Mouse (Mus musculus) embryo, embryonic 11.5 days (tissue): ENCODE data around the gene 3110082I17Rik.

Source experiments
- DNase-seq: peaks from one replicate; pipeline ENCODE4 v3.0.0-alpha.2; 2012; ENCODE audit warnings: low read depth, low spot score

3110082I17Rik gene

DNA sequence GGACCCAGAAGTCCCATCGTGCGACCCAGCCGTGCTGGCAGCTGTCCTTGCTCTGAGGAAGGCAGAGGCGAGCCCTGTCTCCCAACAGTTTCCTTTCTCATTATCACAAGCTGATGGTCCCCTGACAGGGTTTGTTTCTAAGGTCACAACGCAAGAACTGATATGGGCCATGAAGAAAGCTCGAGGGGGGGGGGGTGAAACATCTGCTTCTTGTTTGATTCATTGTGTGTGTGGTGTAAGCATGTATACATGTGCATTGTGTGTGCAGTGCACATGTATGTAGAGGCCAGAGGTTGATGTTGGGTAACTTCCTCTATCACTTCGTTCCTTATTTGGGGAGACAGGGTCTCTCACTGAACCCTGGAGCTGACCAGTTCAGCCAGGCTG, 132.7 kb downstream of the 3110082I17Rik start:
- DNase-seq = no peak

DNA sequence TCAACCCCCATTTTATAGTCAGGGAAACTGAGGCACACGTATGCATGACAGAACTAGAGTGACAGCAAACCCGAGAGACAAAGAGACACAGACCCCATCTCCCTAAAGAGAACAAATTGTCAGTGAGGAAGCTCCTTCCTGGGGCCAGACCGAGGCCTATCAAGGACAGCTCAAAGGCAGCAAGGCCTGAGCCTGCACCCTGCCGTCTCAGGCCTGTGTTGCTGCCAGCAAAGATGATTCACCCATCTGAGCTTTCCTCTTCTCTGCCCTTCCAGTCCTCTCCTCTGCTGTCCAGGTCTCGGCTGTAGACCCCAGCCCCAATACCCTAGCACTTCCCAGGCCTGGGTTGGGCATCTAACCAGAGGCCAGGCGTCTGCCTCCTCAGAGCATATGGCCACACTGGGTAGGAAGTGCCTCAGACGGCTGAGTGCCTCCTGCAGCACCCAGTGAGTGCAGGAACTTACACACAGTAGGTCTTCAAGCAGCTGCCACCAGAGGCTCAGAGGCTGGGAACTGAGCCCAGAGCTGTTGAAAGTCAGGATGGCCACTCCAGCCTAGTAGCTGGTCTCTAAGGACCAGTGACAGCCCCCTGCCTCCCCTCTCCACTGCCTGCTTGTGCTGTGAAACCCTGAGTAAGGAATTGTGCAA, 133.2 kb downstream of the 3110082I17Rik start:
- no peak for DNase-seq

DNA sequence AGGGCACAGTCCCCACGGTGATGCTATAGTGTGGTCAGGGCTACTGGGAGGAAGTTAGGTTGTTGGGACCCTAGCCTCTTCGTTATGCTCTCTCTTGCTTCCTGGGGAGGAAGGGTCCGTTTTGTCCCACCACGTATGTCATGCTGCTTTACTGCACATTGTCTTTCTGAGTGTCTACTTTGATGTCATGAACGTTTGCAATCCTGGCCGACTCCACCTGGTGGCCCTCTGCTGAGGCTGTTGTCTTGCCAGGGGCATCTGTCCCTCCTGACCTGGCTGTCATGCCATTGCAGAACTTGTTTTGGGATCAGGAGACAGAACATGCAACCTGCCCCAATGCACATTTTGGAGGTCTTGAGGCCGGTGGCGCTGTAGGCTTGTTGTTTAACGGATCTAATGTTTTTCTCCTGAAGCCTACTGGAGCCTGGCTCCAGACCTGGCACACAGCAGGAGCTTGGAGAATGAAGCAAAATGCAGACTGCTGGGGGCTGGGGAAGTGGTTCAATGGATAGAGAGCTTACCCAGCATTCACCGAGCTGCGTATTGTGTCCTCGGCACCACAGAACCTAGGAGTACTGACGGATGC, 134.1 kb downstream of the 3110082I17Rik start:
- DNase-seq = no peak

DNA sequence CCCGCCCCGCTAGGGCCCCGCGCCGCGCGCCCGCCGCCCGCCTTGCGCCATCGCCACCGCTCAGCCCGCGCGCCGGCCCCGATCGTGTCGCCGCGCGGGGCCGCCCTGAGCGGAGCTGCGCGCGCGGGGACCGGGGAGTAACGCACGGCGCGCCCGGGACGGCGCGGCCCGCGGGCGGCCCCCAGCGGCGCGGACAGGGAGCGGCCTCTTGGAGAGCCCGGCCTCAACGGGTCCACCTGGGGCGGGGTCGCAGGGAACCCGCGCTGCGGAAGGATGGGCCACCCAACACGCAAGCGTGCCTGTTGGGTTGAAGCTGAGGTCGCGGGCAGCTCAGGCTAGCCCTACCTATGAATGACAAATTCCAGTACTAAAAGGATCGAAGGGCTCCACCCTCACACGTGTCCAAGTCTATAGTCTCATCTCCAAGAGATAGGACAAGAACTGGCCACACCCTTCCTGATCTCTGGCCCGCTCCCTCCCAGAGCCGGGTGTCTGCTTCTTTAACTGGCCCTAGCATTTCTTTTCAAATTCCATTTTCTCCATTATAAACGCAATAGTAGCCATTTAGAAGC, 134.8 kb downstream of the 3110082I17Rik start, which contains the start of gene Adap1:
TSS of gene Adap1 (minus strand) at position 228 of the 572 bp plus-strand sequence.
- DNase-seq = no peak

DNA sequence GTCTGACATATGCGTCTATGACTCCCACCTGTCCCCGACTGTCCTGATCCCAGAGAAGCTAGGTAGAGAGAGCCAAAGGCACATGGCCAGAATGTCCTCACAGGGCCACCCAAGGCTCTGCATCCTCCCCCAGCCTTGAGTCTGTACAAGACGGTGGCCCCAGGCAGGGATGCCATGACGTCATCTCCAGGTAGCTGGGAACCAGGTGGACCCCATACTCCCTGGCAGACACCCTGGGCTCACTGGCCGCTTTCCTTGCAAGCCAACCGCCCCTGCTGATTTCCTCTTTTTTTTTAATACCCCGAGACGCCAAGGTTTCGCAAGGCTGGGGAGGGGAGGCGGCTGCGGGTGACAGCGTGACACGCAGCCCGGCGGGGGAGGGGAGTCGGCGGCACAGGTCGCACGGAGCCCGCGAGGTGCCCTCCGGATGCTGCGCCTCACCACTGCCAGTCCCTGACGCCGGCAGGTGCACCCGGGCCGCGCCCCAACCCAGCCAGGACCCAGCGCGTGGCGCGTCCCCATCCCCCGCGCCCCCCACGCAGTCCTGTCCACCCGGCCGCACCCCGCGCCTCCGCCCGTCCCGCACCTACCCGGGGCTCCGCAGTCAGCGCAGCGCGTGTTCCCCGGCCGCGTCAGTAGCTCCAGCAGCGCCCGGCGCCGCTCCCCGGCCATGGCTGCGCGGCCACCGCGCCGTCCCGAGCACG, 135.5 kb downstream of the 3110082I17Rik start:
- DNase-seq = no peak

DNA sequence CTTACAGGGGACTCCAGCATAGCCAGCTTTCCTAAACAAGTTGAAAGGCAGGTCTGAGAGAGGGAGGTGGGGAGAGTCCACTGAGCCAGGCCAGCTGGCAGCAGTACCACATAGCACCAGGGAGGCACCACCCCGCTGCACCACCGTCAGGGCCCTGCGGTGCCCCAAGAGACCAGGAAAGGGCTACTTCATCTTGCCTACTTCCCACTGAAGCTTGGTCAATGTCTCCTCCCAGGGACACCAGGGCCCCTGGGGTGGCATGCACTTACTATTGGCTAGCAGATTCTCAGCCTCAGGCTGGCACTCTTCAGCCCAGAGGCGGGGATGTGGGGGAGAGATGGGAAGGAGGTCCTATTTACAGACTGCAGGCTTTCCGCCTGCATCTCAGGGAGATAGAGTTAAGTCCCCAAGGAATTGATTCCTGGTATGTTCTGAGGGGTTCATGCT, 136.3 kb downstream of the 3110082I17Rik start:
- DNase-seq = no peak

DNA sequence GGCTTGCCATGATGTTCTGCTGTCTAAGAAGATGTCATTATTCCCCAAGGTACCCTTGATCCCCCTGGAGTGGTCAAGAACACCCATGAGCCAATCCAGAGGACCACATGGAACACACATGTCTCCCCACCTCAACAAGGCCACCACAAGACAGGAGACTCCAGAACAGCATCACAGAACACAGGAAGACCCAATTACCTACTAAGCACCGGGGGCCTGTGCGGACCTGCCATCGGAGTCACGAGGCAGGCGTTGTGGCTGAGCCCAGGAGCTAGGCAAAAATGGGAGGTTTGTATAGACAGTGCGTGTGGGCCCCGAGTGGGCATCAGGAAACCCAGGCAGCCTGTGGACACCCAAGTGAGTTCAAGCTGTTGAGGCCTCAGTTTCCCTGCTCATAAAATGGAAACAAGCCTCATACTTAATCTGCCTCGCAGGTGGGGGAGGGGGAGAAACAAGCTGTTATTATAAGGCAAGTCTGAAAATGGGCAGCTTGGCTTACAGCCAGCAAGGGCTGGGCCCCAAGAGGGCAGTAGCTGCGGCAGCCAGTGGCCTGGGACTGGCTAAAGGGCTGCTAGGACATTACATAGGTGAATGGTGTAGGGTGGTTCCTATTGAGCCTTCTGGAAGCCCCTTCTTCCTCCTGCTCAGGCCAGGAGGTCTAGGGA, 136.9 kb downstream of the 3110082I17Rik start:
- no peak for DNase-seq

DNA sequence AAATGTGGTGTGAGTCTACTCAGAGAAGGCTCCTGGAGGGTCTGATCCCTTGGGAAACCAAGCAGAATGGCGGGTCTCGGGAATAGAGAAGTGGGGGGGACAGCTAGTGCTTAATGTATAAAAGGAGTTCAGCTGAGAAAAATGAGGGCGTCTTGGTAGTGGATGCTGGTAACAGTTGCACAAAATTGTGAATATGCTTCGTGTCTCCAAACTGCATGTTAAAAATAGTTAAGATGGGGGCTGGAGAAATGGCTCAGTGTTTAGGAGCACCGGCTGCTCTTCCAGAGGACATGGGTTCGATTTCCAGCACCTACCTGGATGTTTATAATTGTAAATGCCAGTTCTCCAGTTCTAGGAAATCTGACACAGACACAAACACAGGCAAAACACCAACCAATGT, 139.0 kb downstream of the 3110082I17Rik start:
- no peak for DNase-seq

DNA sequence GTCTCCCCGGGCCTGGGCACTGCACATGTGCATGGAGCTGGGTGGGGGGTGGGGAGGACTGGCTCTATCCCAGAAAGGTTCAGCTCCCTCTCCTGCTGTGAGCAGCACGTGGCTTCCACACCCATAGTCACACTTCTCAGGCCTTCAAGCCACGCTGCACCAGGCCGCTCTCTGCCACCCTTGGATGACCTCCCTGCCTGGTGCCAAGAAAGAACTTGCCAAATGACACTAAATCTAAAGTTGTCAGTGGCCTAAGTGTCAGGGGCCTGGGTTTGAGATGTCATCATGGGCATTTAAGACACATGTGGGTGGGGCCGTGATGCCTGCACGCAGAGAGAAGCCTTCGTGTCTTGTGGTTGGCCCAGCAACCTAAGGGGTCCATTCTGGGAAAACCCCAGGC, 139.9 kb downstream of the 3110082I17Rik start:
- DNase-seq = no peak

DNA sequence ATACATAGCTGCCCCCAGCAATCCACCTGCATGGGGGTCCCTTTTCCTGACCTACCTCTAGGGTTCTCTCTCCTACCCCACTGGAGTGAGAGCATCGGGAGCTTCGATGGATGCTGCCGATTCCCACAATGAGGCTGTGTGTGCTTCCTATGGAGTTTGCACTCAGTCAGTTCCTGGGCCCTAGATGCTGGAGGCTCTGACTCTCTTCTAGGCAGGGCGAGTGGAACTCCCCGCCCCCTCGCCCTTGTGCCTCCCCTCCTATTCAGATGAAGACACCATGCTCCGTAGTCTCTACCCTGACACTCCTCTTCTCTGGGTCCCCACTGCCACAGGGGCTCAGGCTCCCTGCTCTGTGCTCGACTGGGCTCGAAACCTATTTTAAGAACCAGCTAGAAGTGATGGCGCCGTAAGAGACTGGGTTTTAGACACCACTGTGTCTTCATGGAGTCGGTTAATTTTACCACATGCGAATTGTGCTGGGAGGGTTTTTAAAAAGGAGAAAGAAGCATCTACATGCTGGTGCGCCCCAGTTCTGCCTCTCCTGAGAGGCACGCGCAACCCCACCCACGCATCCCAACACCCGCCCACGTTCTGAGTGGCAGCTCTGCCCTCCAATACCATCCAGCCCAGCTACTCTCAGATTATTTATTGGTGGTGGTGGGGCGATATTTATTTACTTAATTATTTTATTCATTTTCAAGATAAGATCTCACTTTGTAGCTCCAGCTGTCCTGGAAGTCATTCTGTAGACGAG, 142.4 kb downstream of the 3110082I17Rik start:
- DNase-seq = no peak

DNA sequence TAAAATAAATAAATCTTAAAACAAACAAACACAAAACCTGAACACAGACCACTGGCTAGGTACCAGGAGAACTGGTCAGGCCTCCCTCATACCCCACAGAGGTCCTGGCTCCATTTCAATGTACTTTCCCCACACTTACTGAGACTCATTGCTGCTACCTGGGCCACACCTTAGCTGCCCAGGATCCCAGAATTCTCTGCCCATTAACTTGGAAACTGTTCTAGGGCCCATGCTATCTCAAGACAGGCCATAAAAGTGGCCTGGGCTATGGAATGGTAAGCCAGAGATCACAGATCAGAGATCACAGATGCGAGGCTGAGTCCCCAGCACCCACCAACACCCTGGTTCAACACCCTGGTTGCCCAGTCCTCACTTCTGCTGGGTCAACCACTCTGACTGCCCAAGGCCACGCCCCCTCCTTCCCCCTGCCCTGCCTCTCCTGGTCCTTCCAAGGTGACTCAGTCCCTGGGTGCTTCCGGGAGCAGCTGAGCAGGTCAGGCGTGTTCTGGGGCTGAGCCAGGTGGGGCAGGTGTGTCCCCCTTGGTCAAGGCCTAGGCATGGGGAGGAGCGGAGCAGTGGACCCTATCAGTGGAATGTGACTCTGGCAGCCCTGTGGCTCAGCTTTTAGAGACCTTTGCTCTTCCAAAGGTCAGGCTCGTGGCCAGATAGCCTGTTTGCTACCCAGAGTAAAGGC, 143.2 kb downstream of the 3110082I17Rik start:
- DNase-seq = no peak

DNA sequence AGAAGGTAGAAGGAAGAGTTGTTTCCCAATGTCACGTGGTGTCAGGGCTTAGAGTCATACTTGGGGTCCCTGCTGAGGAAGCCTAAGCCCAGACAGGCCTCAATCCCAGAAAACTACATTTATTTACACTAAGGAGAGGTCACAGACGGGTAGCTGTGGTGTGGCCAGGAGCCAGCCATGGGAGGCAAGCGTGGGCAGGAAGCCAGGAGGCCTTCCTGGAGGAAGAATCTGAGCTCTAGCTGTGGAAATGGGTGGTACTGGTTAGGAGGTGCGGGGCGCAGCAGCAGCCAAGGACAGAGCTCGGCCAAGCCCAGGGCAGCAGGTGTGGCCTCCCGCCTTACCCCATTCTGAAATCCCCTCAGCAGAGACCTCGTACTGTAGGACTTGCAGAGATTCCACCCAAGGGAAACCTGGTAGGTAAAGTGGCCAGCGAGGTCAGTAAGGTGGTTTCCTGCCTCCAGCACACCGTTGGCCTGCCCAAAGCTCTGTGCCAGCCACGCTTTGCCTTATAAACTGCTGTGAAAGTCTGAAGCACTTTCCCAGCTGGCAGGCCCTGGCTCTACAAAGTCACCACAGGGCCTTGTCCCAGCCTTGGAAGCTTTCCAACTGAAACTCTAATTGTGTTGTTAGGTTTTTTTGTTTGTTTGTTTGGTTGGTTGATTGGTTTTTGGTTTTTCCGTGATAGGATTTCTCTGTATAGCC, 145.2 kb downstream of the 3110082I17Rik start:
- DNase-seq = no peak

DNA sequence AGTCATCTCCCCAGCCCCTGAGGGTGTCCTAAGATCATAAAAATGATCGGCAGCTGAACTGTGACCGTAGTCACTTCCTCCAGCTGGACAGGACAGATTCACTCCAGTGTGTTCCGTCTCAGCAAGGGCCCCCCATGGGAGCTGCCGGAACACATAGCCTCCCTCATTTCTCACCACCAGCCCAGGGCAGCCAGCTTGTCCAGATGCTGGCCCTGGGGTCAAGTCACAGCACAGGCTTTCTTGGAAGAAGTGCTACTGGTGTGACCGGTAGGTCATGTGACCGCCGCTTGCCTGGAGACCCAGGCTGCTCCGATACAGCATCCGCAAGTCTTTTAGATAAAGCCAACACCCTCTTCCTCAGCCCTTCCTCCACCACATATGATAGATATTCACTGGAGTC, 146.8 kb downstream of the 3110082I17Rik start:
- no peak for DNase-seq

DNA sequence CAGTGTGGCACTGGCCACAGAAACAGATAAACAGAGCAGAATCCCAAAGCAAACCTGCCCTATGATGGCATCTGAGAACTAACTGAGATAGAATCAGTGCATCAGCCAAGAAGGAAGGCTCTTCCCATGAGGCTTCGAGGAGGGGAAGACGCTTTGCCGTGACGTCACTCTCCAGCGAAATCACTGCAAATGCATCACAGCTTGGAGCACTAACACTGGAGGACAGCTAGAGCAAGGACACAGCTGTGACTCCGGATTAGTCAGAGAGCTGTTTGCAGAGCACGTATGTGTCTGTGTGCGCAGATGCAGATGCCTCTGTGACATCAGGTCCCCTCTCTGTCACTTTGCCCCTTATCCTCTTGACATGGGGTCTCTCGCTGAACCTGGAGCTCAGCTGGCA, 148.5 kb downstream of the 3110082I17Rik start:
- no peak for DNase-seq

DNA sequence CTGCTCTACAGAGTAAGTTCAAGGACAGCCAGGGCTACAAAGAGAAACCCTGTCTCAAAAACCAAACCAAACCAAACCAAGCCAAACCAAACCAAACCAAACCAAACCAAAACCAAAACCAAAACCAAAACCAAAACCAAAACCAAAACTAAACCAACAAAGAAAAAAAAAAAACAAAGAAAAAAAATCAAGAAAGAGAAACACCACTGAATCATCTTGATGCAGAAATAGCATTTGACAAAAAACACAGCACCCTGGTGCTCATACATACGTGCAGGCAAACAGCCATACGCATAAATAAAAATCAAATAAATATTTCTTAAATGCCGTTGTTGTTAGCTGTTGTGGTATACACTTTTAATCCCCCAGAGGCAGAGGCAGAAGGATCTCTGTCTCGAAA, 149.8 kb downstream of the 3110082I17Rik start:
- DNase-seq = no peak

DNA sequence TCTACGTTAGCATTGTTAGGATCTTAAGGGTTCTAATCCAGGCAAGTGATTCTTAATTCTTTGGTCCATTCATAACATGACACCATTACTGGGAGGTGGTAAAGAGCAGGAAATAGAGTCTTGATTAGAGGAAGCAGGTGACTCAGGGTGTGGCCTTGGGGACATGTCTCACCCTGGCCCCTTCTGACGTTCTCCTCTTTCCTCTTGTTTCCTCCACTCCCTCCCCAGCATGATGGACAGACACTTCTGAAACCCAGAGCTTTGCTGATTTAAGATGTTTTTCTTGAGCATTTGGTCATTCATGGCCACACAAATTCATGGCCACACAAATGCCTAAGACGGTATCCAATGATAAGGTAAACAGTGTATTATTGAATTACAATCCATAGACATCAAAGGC, 150.4 kb downstream of the 3110082I17Rik start:
- no peak for DNase-seq
